ENCODE assay signal across 16 mouse cellular contexts in genomic region chr6:120152739-120153696, GRCm38 (mm10). TPM values are rescaled to one million over a fixed set of nuclear protein-coding genes. Genes with fewer than 3 reads are reported as not detected.
DNase-seq lines count a peak whose midpoint lies in the region; ATAC-seq and TF ChIP-seq lines count a peak whose summit lies in the region.
"Had no signal": no experiment of that assay in that cellular context is flagged by ENCODE, and none has a peak within 500 bp of the region (broad histone marks: within the 10 kb centered on the region; RNA-seq: fewer than 3 reads in every experiment).

No protein-coding gene starts in this region.

- peak; percentile 29 for DNase-seq in hindbrain, embryonic 10.5 days (ENCODE audit: low spot score)
- no peak for DNase-seq in hindbrain, embryonic 14.5 days (ENCODE audit: low spot score)
- peak; percentile 45 for DNase-seq in ES-CJ7 (ENCODE audit: low read depth, low spot score)
- peak; percentile 63 for DNase-seq in embryonic facial prominence, embryonic 10.5 days (ENCODE audit: low spot score)
- DNase-seq in limb, embryonic 14.5 days (ENCODE audit: low spot score): peak; percentile 45
- no peak for DNase-seq in frontal cortex, postnatal 10 days (ENCODE audit: low spot score in 2 of 2)
- no peak for DNase-seq in spleen, postnatal 36 days (ENCODE audit: low spot score in 2 of 2)
- DNase-seq: cerebellum, adult 11 months; cerebellum, postnatal 25 days; kidney, adult 18-20 months; kidney, postnatal 36 days; lung, postnatal 36 days had no signal

- no peak for ATAC-seq in hindbrain, embryonic 14.5 days (ENCODE audit: low FRiP score)
- ATAC-seq in limb, embryonic 14.5 days (ENCODE audit: low FRiP score, low read depth): peak; percentile 44; the same call in 1 of the 2 replicates
- ATAC-seq: forebrain, embryonic 14.5 days; hindbrain, embryonic 16.5 days; midbrain, embryonic 13.5 days had no signal

- no peak overlapping the region for H3K4me3 ChIP-seq in hindbrain, embryonic 10.5 days
- no peak overlapping the region for H3K4me3 ChIP-seq in hindbrain, embryonic 14.5 days (replicated peaks; ENCODE audit: low read length)
- H3K4me3 ChIP-seq in embryonic facial prominence, embryonic 10.5 days: no peak overlapping the region
- no peak overlapping the region for H3K4me3 ChIP-seq in limb, embryonic 14.5 days (replicated peaks; ENCODE audit: low read length)
- H3K4me3 ChIP-seq: heart, embryonic 13.5 days; midbrain, embryonic 13.5 days had no signal

- H3K4me1 ChIP-seq in hindbrain, embryonic 10.5 days (replicated peaks): peaks cover 22% of the 10 kb centered on the region
- H3K4me1 ChIP-seq in hindbrain, embryonic 14.5 days (replicated peaks; ENCODE audit: control insufficient read depth, insufficient read depth, low read length): no peaks in the 10 kb centered on the region
- H3K4me1 ChIP-seq in embryonic facial prominence, embryonic 10.5 days: peaks cover 30% of the 10 kb centered on the region
- peaks cover 7% of the 10 kb centered on the region for H3K4me1 ChIP-seq in limb, embryonic 14.5 days (ENCODE audit: control insufficient read depth, insufficient read depth, low read length)

- 77% methylated on average over 25 of the region's 26 CpGs for WGBS in hindbrain, embryonic 10.5 days
- WGBS in hindbrain, embryonic 14.5 days: 81% methylated on average over 24 of the region's 26 CpGs
- WGBS in embryonic facial prominence, embryonic 10.5 days: 76% methylated on average over 25 of the region's 26 CpGs
- WGBS in limb, embryonic 14.5 days: 80% methylated on average over 24 of the region's 26 CpGs

- no peak for TF ChIP-seq POLR2A in limb, embryonic 14.5 days (IDR thresholded peaks at IDR 0.05; ENCODE audit: borderline replicate concordance, extremely low read depth, insufficient read depth, insufficient read length)

- no peak overlapping the region for H3K9ac ChIP-seq in hindbrain, embryonic 14.5 days
- no peak overlapping the region for H3K9ac ChIP-seq in limb, embryonic 14.5 days (ENCODE audit: low read depth, low read length, severe bottlenecking)
- H3K9ac ChIP-seq: heart, embryonic 13.5 days; midbrain, embryonic 13.5 days had no signal

- no peak overlapping the region for H3K27ac ChIP-seq in hindbrain, embryonic 10.5 days
- no peak overlapping the region for H3K27ac ChIP-seq in hindbrain, embryonic 14.5 days
- no peak overlapping the region for H3K27ac ChIP-seq in embryonic facial prominence, embryonic 10.5 days (replicated peaks)
- no peak overlapping the region for H3K27ac ChIP-seq in limb, embryonic 14.5 days (replicated peaks; ENCODE audit: low read depth, low read length)
- H3K27ac ChIP-seq: midbrain, embryonic 13.5 days had no signal

- H3K4me2 ChIP-seq in hindbrain, embryonic 14.5 days (replicated peaks): no peak overlapping the region
- H3K4me2 ChIP-seq in limb, embryonic 14.5 days (replicated peaks; ENCODE audit: low read depth, low read length, severe bottlenecking): no peak overlapping the region
- H3K4me2 ChIP-seq: heart, embryonic 13.5 days; midbrain, embryonic 13.5 days had no signal

- H3K27me3 ChIP-seq in hindbrain, embryonic 10.5 days (ENCODE audit: insufficient read depth, poor library complexity, severe bottlenecking): no peaks in the 10 kb centered on the region
- H3K27me3 ChIP-seq in hindbrain, embryonic 14.5 days (ENCODE audit: control insufficient read depth, insufficient read depth, low read length): no peaks in the 10 kb centered on the region
- no peaks in the 10 kb centered on the region for H3K27me3 ChIP-seq in embryonic facial prominence, embryonic 10.5 days (replicated peaks; ENCODE audit: low read depth, poor library complexity, severe bottlenecking)
- H3K27me3 ChIP-seq in limb, embryonic 14.5 days (ENCODE audit: control insufficient read depth, insufficient read depth, low read length): no peaks in the 10 kb centered on the region
- H3K27me3 ChIP-seq: heart, embryonic 13.5 days; midbrain, embryonic 13.5 days had no signal

- no peaks in the 10 kb centered on the region for H3K36me3 ChIP-seq in hindbrain, embryonic 10.5 days
- H3K36me3 ChIP-seq in hindbrain, embryonic 14.5 days (replicated peaks; ENCODE audit: control insufficient read depth, insufficient read depth): no peaks in the 10 kb centered on the region
- no peaks in the 10 kb centered on the region for H3K36me3 ChIP-seq in embryonic facial prominence, embryonic 10.5 days (replicated peaks)
- no peaks in the 10 kb centered on the region for H3K36me3 ChIP-seq in limb, embryonic 14.5 days (ENCODE audit: control insufficient read depth, insufficient read depth, low read length)
- H3K36me3 ChIP-seq: heart, embryonic 13.5 days; midbrain, embryonic 13.5 days had no signal

- H3K9me3 ChIP-seq in hindbrain, embryonic 10.5 days: no peaks in the 10 kb centered on the region
- H3K9me3 ChIP-seq in hindbrain, embryonic 14.5 days (ENCODE audit: control insufficient read depth, low read length): no peaks in the 10 kb centered on the region
- no peaks in the 10 kb centered on the region for H3K9me3 ChIP-seq in embryonic facial prominence, embryonic 10.5 days
- no peaks in the 10 kb centered on the region for H3K9me3 ChIP-seq in limb, embryonic 14.5 days (ENCODE audit: control insufficient read depth, low read length)
- H3K9me3 ChIP-seq: heart, embryonic 13.5 days; midbrain, embryonic 13.5 days had no signal

RNA-seq across cellular contexts. Expression of gene Ninj2, which starts 59.9 kb away (rescaled TPM):
- not detected in 2 replicates for polyA plus RNA-seq in hindbrain, embryonic 10.5 days (2016; fragmentation: Nextera tagmentation; extraction: Ambion mirVana)
- polyA plus RNA-seq in hindbrain, embryonic 14.5 days (2014; fragmentation: Nextera tagmentation; extraction: Ambion mirVana): not detected in 2 replicates
- not detected in 2 replicates for polyA plus RNA-seq in embryonic facial prominence, embryonic 10.5 days (2016; fragmentation: Nextera tagmentation; extraction: Ambion mirVana)
- polyA plus RNA-seq in limb, embryonic 14.5 days (2012; rRNA removed): 1.9 and 2.8 TPM in 2 replicates
- 1.3 and 1.7 TPM in 2 replicates for polyA plus RNA-seq in limb, embryonic 14.5 days (2014; fragmentation: Nextera tagmentation; extraction: Ambion mirVana)
- polyA plus RNA-seq: forebrain, embryonic 14.5 days; heart, embryonic 13.5 days; hindbrain, embryonic 16.5 days; midbrain, embryonic 13.5 days had no signal

Comparison
In these comparisons a context has a peak if more than half of its experiments do, and no peak if none do; other contexts are left out.
1. DNase-seq: peak in hindbrain, embryonic 10.5 days (single experiment), ES-CJ7 (single experiment), embryonic facial prominence, embryonic 10.5 days (single experiment) and limb, embryonic 14.5 days (single experiment); none in hindbrain, embryonic 14.5 days (single experiment), frontal cortex, postnatal 10 days (0 of 2) and spleen, postnatal 36 days (0 of 2).